Mouse (Mus musculus) lung, postnatal 36 days (tissue): ENCODE measurements at regions not wholly inside any gene's neighbourhood (a gene's known extent, or its start where the extent isn't known, plus 50 kb on each side); places are given as distances from the start of the nearest gene placed in this dataset.
A peak's percentile ranks its signal among the peaks of the same experiment; 100 is the strongest.
"Not testable (repeated sequence)": the region's sequence is repeated elsewhere in the genome, so short reads cannot be mapped to it uniquely, and the experiment has no call there.

ENCODE experiments used
- DNase-seq: peaks from one replicate; pipeline ENCODE4 v3.0.0; 2022; ENCODE audit warnings: mixed read lengths

DNA sequence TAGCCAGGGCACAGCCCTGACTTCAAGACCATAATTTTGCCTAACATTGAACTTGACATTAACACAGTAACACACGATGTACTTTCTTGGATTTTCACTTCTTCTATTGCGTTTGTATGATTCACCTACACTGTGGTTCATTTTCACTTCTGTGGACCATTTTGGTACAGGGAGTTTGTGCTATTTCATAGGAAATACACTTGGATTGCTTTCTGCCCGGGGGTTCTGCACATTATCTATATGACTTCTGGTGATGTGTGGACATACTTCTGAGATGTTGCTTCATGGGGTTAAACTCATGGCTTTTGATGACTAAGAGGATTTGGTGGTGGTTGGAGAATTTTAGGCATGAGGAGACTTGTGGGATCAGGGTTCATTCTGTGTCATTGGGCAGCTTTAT is 640.4 kb upstream of the Gm19410 start:
- no peak for DNase-seq

DNA sequence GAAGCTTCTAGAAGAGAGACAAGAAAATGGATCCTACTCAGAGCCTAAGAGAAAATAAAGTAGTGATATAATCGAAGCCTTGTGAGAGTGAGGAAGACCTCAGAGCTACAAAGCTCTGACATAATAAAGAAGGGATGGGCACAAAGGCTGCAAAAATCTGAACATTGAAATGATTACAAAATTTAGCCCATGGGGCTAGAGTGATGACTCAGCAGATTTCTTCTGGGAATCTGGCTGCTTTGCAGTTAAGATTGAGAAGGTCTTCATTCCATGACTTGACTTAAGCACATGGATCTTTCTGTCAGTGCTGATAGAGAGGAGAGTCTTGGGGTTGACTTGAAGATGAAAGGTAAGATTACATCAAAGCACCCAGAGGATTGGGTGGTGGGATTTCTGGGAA is 633.3 kb upstream of the Gm19410 start:
- DNase-seq: no peak

DNA sequence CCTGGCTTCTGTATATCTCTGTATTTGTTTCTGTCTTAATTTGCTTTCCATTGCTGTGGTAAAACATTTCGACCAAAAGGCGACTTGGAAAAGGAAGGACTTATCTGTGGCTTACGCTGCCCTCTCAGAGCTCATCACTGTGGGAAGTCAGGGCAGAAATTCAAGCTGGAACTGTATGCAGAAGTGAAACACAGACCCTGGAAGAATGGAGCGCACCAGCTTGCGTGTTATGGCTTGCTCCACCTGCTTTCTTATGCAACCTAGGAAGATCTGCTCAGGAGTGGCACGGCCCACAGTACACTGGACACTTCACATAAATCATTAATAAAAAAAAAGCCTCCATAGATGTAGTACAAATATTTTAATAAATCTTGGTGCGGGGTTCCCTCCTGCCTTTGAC is 630.0 kb upstream of the Gm19410 start:
- DNase-seq: no peak

GRCm38 (mm10) chr8:35136643-35137042 is 628.9 kb upstream of the Gm19410 start:
- DNase-seq: no peak

- DNase-seq: no peak
These were observed 624.8 kb upstream of the Gm19410 start for GRCm38 (mm10) chr8:35140775-35141174.

DNA sequence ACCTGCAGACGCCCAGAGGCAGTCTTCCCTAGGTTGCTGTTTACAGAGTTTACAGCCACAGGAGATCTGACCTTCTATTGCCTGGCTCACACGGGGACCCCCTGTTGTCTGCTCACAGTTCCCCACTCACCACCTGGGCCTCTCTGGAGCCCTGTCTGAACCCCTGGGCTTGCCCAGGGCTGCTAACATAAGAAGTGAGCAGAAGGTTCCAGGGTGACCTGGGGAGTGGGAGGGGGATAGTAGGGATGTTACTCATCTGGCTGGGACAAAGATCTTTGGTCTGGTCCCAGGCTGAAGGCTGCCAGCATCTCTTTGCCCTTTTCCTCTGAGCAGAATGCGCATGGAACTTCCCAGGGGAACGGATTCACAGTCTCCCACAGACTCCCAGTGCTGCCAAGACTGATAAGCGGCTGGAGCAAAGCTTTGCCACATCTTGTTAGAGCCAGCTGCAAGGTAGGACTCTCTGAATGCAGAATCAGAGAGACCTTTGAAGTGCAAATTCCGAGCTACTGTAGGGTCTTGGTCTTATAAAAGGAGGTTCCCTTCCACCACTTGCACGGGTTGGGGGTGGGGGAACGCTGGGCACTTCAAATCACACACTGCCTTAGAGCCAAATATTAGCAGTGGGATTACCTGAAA is 622.5 kb upstream of the Gm19410 start:
- DNase-seq: no peak

GRCm38 (mm10) chr8:35143684-35144083 is 621.9 kb upstream of the Gm19410 start:
- DNase-seq: no peak

- DNase-seq: no peak
These were observed 621.2 kb upstream of the Gm19410 start for GRCm38 (mm10) chr8:35144401-35144800.

DNA sequence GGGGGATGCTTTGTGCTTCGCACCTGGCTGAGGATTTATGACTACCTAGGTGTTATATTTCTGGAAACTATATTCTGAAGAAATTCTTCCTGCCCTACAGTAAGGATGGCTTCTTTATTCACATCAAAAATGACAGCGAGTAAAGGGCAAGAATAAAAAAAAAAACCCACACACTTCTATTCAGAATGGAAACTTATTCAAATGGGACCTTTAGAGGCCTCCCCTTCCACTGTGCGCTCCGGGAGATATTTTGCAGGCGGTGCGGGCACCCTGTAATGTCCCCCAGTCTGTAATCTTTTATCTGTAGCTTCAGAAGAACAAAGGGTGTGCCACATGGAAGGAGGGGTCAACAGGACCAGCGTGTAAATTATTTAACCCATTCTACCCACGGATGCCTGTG is 618.1 kb upstream of the Gm19410 start:
- DNase-seq: no peak

GRCm38 (mm10) chr8:35147967-35148366 is 617.6 kb upstream of the Gm19410 start:
- no peak for DNase-seq

DNA sequence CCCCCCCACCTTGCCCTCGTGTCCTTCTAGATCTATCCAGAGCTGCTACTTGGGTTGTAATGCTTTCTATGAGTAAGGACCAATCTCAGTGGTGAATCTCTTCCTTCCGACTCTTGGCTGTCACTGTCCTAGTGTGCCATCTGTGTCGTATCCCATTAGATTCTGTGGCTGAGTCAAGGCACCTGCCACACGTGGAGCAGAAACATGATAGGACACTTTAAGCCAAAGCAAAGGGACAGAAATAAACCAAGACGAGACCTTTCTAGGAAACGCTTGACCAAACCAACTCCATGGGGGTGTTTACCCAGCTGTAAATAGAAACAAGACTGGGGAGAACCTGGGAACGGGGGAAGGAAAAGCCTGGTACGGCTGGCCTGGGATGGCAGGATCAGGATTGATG is 613.0 kb upstream of the Gm19410 start:
- DNase-seq: no peak

DNA sequence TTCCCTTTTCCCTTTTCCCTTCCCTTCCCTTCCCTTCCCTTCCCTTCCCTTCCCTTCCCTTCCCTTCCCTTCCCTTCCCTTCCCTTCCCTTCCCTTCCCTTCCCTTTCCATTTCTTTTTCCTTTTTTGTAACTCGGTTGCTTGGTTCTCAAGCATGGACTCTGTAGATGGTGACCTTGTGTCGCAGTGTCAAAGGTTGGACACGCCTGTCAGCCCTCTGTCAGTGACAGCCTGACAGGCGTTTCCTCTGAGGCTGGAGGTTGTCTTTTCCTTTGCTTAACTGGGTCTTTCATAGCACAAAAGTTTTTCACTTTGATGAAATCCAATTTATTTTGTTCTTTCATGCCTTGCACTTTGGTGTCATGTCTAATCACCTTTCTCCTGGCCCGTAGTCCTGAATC is 609.3 kb upstream of the Gm19410 start:
- DNase-seq: no peak

DNA sequence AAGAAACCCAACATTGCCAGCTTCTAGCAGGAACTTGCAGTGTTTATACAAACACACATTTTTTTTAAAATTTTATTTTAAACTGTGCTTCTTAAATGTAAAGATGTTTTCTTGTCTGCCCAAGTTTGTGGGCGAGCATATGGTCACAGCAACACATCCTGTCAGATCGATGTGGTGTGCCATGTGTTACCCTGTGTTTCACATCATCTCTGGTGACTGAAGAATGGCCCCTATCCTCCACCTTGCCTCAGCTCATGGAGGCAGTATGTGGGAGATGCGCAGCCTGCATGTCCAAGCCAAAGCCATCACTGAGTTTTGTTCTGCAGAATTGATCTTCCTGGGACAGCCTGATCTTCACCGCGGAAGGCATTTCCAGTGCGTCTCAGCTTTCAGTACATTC is 607.9 kb upstream of the Gm19410 start:
- no peak for DNase-seq

DNA sequence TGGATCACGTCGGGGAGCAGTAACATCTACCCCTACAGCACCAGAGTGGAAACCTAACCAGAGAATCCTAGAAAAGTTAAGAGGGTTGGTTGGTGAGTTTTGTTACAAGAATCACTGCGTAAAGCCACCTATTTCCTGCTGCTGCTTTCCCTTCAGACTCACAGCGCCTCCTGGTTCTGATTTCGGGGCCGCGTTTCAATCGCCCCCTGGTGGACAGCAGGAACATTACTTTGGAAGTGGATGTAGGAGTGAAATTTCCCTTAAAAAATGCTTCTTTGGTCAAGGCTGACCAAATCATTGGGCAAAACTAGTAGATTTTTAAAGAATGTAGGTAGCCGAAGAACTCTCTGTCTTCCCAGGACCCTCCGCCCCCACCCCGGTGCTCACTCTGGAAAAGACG is 606.3 kb upstream of the Gm19410 start:
- DNase-seq: peak; percentile 70

- peak; percentile 9 for DNase-seq
These were observed 605.4 kb upstream of the Gm19410 start for GRCm38 (mm10) chr8:35160230-35160629.

DNA sequence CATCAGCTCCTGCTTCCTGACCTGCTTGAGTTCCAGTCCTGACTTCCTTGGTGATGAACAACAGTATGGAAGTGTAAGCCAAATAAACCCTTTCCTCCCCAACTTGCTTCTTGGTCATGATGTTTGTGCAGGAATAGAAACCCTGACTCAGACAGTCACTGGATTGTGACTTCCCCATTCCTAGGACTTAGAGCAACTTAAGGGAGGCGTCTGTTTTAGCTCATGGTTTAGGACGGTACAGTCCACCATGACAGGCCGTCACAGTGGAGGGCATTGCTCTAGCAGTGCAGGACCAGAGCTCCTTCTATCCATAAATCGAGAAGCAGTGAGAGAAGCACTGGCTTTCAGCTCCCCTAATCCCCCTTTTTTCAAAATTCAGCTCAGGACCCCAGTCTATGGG is 603.4 kb upstream of the Gm19410 start:
- DNase-seq: not testable (repeated sequence)

DNA sequence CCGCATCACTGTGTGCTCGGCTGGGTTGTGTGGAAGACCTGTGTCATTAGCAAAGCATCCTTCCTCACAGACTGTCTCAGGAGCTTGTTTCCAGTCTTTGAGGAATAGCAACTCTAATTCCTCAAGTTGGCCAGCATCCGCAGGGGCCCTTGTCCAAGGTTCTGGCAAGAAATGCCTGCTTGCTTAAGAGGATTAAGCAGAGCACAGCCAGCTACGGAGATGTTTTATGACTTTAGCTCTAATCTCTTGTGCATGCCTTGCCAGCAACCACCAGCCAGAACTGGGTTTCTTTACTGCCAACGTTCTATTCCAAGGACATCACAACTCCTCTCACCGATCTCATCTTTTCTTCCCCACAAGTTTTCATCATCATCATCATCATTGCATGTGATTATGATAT is 599.0 kb upstream of the Gm19410 start:
- DNase-seq: no peak

DNA sequence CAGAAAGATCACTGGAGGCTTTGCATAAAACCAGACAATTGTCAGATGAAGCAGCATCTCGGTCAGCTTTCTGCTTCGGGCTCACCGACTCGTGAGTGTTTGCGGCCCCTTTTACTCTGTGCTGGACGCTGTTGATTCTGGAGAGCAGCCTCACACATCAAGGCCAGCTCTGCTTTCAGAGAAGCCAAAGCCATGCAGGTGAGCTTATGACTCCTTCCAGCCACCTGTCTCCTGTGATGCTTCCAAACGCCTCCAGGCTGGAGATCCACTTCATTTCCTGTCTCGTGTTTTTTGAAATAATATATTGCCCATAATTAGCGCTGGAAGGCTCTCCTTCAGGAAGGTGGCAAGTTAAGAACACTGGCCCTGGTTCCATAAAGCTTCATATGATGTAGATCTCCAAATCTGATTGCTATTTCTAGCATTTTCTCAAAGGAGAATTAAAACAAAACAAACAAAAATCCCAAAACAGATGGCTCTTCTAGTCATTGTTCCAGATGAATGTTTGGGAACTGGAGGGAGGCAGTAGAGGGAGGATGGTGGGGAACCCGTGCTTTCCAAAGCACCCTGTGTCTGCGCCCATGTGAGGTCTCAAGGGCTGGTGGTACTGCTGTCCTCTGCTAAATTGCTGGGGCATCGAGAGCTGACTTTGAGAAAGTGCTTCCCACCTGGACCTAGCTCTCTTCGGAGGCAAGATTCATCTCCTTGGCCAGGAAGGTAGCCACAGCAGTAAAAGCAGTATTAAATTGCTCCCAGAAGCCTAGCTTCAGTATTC is 593.9 kb upstream of the Gm19410 start:
- no peak for DNase-seq

DNA sequence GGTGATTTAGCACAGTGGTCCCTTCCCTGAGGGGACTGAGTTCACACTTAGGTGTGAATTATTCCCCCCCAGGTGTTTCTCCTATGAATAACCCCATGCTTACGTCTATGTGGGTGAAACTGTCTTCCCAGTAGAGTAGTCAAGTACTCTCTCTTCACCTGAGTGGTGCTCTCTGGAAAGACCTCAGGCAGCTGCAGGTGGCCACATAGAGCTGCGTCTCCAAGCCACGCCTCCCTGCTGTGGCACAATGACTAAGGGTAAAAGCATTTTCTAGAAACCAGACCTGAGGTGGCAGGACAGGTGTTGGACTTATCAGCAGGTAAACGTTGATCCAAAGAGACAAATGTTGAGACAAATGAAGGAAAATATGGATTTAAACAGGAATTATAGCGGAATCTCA is 588.3 kb upstream of the Gm19410 start:
- DNase-seq: peak; percentile 73

GRCm38 (mm10) chr8:35180075-35180474 is 585.5 kb upstream of the Gm19410 start:
- no peak for DNase-seq

DNA sequence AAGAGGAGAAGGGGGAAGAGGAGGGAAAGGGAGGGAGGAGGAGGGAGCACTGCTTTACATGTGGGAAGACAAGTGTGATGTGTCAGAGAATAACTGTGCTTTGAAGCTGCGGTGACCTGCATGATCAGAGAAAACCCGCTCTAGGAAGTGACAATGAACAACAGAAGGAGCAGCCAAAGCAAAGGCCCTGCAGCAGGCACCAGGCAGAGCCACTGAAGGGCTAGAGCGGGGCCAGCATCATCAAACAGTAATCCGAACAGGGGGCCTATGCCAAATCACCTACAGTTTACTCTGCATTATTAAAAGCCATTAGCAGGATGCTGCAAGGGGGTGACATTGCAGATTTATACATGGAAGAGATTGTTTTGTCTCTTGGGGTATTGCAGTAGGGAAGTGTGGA is 583.4 kb upstream of the Gm19410 start:
- no peak for DNase-seq

GRCm38 (mm10) chr8:35183423-35183822 is 582.2 kb upstream of the Gm19410 start:
- no peak for DNase-seq

GRCm38 (mm10) chr8:35185165-35185564 is 580.4 kb upstream of the Gm19410 start:
- DNase-seq: no peak

DNA sequence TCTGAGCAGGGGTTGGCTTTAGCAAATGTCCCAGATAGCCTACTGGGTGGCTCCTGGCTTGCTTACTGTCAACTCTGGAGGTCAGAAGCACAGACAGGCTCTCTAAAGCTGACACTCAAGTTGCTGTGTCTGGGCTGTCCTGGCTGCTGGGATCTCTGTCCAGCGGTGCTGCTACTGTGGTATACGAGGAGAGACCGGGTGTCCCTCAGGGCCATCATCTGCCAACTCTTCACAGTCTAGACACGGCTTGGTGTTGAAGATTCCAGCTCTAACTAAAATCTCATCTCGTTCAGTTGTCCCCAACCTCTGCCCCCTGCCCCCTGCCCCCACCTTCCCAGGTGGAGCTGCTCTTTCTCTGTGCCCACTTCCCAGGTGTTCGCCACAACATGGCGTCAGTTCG is 577.1 kb upstream of the Gm19410 start:
- DNase-seq: no peak

DNA sequence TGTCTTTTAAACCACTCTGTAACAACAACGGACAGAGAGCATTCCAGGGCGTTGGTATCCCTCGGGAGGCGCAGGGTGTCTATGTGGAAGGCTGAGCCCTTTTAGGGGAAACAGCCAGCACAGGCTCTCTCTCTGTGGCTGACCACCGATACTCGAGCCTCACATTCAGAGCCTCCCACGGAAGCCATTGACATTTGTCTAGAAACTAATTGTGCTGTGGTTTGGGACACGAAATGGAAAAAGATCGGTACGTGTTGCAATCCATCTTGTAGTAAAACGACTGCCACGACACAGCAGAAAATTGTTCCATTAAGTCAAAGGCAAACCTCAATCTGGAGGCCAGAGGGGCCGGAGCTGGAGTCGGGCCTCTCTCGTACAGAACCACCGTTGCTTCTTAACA is 575.9 kb upstream of the Gm19410 start:
- no peak for DNase-seq
